Mouse (Mus musculus): Measurements from ENCODE around the gene Mllt3.

Gene Mllt3

GRCm38 (mm10) chr4:87781971-87782370, 251.2 kb downstream of the Mllt3 start:
- DNase-seq (ENCODE audit: low spot score in 2 of 2): no peak

- DNase-seq (ENCODE audit: low spot score in 2 of 2): no peak
Observed at GRCm38 (mm10) chr4:87775721-87776120, 257.4 kb downstream of the Mllt3 start.

GRCm38 (mm10) chr4:87774515-87774914, 258.6 kb downstream of the Mllt3 start:
- DNase-seq (ENCODE audit: low spot score in 2 of 2): no peak

- no peak for DNase-seq (ENCODE audit: low spot score in 2 of 2)
Observed at GRCm38 (mm10) chr4:87767711-87768561, 265.2 kb downstream of the Mllt3 start.

GRCm38 (mm10) chr4:87765729-87766128, 267.4 kb downstream of the Mllt3 start:
- DNase-seq (ENCODE audit: low spot score in 2 of 2): no peak

- DNase-seq (ENCODE audit: low spot score in 2 of 2): no peak
Observed at GRCm38 (mm10) chr4:87761075-87761474, 272.1 kb downstream of the Mllt3 start.

GRCm38 (mm10) chr4:87760297-87760696, 272.9 kb downstream of the Mllt3 start:
- DNase-seq (ENCODE audit: low spot score in 2 of 2): no peak

GRCm38 (mm10) chr4:87759625-87760024, 273.5 kb downstream of the Mllt3 start:
- DNase-seq (ENCODE audit: low spot score in 2 of 2): no peak

- DNase-seq (ENCODE audit: low spot score in 2 of 2): no peak
Observed at GRCm38 (mm10) chr4:87759110-87759509, 274.1 kb downstream of the Mllt3 start.

- DNase-seq (ENCODE audit: low spot score in 2 of 2): no peak
Observed at GRCm38 (mm10) chr4:87751515-87751864, 281.7 kb downstream of the Mllt3 start.

GRCm38 (mm10) chr4:87750856-87751514, 282.2 kb downstream of the Mllt3 start:
- DNase-seq (ENCODE audit: low spot score in 2 of 2): no peak

- no peak for DNase-seq (ENCODE audit: low spot score in 2 of 2)
Observed at GRCm38 (mm10) chr4:87749532-87750234, 283.5 kb downstream of the Mllt3 start.

- DNase-seq (ENCODE audit: low spot score in 2 of 2): no peak
Observed at GRCm38 (mm10) chr4:87745016-87745645, 288.0 kb downstream of the Mllt3 start.

- DNase-seq (ENCODE audit: low spot score in 2 of 2): no peak
Observed at GRCm38 (mm10) chr4:87739524-87740128, 293.5 kb downstream of the Mllt3 start.

GRCm38 (mm10) chr4:87739104-87739503, 294.1 kb downstream of the Mllt3 start:
- DNase-seq (ENCODE audit: low spot score in 2 of 2): no peak

- peak; percentile 18 to 23 for DNase-seq (ENCODE audit: low spot score in 2 of 2)
Observed at GRCm38 (mm10) chr4:87737201-87737806, 295.9 kb downstream of the Mllt3 start.

GRCm38 (mm10) chr4:87736779-87737178, 296.4 kb downstream of the Mllt3 start:
- DNase-seq (ENCODE audit: low spot score in 2 of 2): peak; percentile 6 to 12

GRCm38 (mm10) chr4:87731118-87731672, 302.0 kb downstream of the Mllt3 start:
- DNase-seq (ENCODE audit: low spot score in 2 of 2): no peak

- DNase-seq (ENCODE audit: low spot score in 2 of 2): no peak
Observed at GRCm38 (mm10) chr4:87728581-87728980, 304.6 kb downstream of the Mllt3 start.

- no peak for DNase-seq (ENCODE audit: low spot score in 2 of 2)
Observed at GRCm38 (mm10) chr4:87723448-87723847, 309.7 kb downstream of the Mllt3 start.
